Mouse (Mus musculus) 3134 (cell line): ENCODE data around the gene Abhd15.

Experiments used
- DNase-seq: peaks from one replicate; pipeline ENCODE4 v3.0.0-alpha.2; 2011; ENCODE audit warnings: low spot score; ENCODE audit not compliant: insufficient read length; ENCODE audit errors: extremely low read depth

Abhd15 gene

DNA sequence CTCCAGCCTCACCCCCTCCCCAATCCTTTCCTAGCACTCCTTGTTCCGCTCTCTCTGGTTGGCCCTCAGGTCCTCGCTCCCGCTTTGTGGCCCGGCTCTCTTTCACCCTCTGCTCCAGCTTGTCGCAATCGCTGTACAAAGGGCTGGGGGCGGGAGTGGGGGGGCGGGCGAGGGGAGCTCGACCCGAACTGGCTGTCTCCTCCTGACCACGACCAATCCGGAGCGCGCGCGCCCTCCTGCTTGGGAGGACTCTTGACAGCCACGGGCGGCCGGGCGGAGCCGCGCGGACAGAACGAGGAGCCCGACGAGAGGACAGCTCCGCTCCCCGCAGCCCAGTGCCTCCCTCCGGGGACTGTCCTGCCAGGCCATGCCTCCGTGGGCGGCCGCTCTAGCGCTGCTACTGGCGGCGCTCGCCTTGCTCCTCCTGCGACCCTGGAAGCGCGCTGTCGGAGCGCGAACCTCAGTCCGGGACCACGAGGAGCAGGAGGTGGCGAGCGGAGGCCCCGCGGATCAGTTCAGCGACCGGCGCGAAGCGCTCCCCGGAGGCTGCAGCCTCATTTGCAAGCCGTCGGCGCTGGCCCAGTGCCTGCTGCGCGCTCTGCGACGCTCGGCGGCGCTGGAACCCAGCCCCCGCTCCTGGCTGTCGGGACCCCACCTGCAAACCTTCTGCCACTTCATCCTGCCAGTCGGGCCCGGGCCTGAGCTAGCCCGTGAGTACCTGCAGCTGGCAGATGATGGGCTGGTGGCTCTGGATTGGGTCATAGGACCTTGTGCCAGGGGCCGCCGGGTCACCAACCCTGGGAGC lies at the start of gene Abhd15:
TSS of gene Abhd15 (plus strand) at position 290 of the 805 bp plus-strand sequence.
- DNase-seq = peak; percentile 79

DNA sequence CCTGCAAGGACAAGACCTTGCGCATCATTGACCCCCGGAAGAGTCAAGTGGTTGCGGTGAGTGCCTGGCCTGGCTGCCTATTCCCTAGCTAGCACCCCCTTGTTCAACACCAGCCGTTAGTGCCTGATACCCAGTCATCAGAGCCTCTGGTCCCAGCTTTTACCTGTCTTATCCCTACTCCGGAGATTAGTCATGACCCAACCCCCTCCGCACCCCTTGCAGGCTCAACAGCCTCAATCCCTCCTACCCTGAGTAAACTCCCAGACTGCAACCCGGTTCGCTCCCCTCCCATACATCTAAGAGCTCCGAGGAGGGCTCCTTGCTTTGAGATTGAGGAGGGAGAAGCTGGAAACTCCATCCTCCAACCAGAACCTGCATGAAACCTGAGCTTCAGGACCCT lies 48.4 kb upstream of the Abhd15 start:
- DNase-seq = no peak

DNA sequence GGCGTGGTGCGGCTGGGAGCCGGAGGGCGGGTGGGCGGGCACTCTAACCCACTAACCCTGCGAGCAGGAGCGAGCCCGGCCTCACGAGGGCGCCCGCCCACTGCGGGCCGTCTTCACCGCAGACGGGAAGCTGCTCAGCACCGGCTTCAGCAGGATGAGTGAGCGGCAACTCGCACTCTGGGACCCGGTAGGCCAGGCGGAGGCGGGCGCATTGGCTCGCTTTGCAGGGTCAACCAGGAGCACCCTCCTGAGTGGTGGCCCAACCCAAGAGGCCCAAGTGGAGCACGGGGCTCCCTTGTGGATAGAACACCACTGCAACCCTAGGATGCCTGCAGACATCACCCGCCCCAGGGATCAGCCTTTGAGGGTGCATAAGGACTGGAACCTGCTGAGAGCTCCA lies 47.8 kb upstream of the Abhd15 start:
- peak; percentile 73 for DNase-seq

DNA sequence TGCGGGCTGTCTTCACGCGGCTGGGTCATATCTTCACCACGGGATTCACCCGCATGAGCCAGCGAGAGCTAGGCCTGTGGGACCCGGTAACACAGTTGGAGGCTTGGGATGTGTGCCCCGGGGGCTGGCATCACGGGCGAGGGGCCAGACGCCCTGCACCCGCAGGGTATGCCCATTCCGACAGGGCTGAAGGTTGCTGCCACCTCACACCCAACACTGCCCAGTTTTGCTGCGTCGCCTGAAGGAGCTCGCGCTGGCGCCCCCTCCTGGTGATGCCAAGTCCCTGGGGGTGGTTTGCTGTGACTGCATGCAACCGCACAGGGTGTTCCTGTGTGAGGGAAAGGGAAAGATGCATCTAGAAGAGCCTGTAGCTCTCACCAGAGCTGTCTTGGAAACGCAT lies 47.1 kb upstream of the Abhd15 start:
- DNase-seq = peak; percentile 61

DNA sequence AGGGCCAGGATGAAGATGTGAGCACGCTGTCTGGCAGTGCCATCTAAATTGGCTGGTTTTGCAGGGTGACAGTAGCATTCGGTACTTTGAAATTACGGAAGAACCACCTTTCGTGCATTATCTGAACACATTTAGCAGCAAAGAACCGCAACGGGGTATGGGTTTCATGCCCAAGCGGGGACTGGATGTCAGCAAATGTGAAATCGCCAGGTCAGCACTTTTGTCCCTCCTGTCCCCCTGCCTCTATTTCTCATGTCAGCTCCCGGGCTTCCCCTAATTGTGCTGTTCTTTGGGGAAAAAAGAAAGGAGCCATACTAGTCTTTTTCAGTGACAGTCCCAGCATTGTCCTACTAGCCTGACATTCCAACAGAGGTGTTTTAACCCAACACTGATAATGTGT lies 46.5 kb upstream of the Abhd15 start:
- DNase-seq = no peak

DNA sequence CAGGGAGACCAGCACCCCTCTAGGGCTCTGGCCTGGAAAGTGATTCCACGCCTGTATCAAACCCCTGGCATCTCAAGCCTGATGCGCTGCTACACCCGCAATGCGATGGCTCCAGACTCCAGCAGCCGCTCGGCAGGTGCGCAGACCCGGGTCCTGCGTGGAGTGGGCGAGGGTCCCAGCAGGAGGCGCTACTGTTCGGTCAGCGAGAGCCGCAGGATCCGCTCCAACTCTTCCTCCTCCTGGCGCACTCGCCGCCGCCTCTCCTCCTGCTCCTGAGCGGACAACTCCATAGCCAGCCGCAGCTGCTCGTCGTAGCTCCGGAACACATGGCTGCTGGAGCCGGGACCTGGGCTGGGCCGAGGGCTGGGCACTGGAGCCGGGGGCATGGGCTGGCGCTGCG lies 43.5 kb upstream of the Abhd15 start:
- no peak for DNase-seq

DNA sequence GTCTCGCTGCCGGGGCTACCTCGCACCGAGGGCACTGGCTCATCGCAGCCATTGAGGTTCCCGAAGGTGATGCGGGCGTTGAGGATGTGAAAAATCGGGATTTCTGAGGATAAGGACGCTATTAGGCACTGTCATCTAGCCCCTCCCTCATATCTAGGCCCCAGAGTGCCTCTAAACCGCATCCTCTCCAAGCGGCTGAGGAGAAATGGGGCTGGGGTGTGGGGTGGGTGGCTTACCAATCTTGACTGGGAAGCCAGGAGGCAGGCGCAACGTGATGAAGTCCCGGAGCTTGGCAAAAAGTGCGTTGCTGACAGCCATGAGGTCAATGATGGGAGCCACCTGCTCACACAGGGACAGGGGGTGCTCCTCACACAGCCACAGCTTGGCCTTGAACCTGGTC lies 42.1 kb upstream of the Abhd15 start:
- no peak for DNase-seq

DNA sequence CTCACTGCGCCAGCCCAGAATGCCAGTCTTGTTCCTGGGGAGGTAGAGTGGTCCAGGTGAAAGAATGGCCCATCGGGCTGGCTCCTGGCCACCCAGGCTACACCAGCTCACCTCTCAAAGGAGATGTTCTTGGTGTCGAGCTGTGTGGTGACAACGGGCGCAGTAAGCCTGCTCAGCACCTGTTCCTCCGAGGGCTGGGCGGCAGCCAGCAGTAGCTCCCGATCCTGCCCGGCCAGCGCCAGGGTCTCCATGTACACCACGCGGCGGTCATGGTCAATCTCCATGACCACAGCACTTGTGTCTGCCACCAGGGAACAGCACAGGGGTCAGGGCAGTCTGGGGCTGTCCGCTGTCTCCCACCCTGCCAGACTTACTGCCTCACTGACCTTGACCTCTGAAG lies 38.7 kb upstream of the Abhd15 start:
- no peak for DNase-seq

DNA sequence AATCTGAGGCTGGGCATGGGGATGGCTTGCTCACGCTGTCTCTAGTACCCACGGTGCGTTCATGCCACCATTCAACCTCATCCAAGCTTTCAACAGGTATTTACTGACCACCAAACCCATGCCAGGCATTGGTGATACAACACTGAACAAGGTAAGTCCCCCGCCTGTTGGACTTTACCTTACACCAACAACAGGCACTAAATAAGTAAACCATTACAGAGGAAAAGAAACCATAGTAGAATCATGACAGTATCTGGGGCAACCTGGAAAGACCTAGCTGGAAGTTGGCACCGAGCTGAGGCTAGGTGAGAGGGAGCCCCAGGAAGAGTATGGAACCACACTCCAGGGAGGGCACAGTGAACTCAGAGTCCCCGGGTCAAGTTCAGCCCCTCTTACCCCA lies 38.0 kb upstream of the Abhd15 start:
- DNase-seq = no peak

DNA sequence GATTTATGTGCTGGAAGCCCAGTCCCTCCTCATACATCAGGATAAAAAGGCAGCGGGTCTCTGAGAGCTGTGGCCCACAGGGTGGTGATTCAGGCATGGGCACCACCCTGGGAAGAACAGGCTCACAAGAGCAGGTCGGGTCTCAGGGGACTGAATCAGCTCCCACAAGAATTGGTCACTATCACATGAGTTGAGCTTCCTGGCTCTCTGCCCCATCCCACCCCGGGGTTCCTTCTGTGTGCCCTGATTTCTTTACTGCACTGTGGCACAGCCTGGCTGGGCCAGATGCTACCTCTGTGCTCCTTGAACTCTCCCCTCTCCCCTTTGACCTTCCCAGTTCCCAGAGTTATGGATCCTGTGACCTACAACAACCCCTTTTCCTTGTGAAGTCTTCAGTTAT lies 31.9 kb upstream of the Abhd15 start:
- DNase-seq = peak; percentile 66

DNA sequence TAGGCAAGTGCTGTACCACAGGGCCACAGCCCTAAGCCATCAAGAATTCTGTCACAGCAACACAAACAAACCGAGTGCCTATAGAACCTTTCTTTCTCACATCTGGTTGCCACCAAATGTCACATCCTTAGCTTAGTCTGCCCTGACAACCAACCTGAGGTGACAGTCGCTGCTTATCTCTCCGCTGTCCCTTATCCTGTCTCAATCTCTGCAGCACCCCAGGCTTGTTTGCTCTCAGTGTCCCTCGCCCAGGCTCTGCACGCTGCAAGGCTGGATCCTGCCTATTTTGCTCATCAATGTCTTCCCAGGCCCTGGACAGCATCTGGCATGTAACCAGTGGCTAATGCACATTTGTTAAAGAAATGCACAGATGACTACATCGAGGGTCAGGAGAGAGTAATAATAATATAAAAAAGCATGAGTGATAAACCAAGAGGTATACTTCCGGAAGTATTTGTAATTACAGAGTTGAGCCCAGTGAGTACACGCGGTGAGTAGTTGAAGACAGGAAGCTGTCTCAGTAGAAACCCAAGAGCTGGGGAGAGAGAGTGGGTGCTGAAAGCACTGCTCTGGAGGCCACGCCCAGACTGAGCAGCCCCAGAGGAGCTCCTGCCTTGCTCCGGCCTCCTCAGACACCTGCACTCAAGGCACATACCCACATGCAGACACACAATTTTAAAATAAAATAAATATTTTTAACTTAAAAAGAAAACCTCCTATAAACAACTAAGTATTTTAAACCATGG lies 31.2 kb upstream of the Abhd15 start:
- peak; percentile 52 for DNase-seq

DNA sequence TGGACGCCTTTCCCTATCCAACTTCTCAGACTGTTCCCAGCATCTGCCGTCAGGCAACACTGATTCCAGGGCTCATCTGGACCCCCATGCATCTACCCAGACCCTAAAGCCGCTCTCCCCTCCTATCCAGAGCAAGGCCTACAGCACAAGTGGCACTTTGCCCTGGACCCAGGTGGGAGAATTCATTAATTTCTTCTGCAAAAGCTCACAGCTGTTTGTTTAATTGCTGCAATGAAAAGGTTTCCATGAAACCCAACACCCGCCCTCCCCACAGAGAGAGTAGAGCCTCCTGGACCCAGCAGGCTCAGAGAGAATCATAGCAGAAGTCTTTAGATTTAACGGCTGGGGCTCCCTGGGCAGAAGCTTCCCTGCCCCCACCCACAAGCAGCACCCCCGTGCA lies 29.7 kb upstream of the Abhd15 start:
- DNase-seq = no peak

DNA sequence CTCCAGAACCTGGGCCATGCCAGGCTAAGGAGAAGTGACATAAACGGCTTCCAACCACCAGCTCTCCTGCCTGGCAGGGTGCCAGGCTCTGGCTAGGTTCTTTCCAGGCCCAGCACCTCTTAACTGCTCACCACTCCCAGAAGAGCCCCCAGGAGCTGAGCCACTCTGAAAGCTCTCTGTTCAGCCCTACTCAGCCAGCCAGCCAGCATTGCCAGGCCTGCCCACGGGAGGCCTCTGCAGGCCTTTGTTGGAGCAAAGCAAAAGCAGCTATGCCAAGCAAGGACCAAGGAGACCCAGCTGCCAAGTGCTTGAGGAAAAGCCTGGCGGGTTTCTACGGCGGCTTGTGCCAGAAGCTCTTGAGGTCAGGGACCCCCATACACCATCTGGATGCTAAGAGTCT lies 28.1 kb upstream of the Abhd15 start:
- DNase-seq = no peak

DNA sequence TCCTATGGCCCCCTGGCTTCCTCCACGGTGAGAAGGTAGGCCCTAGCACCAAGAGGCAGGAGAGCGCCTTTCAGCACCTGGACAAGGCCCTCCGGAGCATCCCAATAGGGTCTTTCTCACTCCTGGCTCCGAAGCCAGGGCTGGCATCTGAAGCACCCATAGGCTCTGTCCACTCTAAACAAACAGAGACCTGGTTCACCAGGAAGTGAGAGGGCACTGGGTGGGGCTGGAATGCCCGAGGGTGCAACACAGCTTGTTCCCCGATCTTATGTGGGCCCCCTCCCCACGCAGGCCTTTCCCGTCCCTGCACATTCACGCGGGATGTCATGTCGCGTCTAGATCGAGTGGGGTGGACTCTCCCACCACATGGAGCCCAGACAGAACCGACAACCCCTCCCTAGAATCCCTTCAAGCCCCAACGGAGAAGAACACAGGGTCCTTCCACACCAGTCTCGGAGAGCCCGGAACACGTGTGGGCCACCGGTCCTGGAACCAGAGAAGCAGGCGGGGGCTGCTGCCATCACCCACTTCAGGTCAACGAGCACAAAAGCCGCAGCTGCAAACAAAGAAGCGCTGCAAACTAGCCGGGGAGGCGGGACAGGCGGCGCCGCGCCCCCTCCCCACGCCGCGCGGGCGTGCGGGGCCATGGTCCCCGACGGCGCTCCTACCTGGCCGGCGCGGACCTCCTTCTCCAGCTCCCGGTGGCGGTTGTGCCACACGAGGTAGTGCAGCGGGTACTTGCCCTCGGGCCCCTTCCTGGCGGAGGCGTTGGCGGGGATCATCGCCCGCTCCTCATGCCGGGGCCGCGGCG lies 25.9 kb upstream of the Abhd15 start:
- peak; percentile 63 for DNase-seq

DNA sequence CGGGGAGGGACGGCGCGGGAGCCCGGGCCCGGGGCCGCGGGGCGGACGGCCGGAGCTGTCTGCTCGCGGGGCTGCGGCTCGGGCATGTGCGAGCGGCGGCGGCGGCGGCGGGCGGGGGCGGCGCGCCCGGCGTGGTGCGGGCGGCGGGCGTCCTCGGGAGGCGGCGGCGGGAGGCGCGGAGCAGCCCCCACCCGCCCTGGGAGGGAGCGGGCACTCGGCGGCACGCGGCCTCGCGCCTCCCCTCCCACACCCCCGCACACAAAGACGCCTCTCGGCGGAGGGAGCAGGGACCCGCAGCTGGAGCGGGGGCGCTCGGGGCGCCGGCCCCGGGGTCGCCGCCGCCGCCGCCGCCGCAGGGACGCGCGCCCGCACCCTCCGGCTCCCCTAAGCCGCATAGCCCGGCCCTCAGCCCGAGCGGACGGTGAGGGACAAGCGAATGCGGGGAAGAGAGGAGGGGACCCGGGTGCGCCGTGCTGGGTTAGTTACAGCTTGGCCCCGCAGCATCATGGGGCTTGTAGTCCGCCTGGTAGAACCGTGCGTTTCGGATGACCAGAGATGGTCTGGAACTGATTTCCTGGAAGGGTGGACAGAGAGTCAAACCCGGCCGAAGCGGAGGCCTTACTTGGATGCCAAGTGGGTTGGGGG lies 25.2 kb upstream of the Abhd15 start, which contains the start of gene Ankrd13b:
TSS of gene Ankrd13b (minus strand) at position 88 of the 645 bp plus-strand sequence.
- peak; percentile 61 for DNase-seq

DNA sequence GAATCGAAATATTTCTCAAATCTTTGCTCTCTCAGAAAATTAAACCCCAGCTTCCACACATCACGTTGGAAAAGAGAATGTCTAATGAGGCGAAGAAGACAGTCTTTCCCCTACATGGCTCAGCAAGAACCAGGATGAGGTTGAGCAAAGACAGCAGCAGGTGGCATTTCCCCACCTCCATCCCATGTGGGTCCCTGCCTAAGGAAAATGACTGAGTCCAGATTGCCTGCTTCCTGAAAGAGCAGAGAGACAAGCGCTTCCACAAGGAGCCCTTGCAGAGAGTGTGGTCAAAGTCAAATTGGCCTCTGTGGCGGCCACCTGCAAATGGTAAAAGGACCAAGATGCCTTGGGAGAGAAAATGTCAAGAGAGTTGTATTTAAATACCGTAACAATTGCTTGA lies 24.5 kb upstream of the Abhd15 start:
- no peak for DNase-seq

DNA sequence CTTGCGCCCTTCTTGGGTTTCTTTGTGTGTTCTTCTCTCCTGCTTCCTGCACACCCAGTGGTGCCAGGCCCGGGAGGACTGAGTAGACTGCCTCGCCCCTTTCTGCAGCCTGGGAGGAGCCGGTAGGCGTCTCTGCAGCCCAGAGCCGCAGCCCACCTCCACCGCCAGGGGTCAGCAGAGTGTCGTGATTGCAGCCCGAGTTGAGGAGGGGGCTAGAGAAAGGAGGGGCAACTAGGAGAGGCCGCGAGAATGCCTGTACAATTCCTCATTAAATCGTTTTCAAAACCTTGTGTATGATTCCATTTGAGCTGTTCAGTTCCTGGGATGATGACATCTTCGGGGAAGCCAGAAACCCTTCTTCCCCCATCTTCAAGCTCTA lies 23.8 kb upstream of the Abhd15 start:
- peak; percentile 87 for DNase-seq

DNA sequence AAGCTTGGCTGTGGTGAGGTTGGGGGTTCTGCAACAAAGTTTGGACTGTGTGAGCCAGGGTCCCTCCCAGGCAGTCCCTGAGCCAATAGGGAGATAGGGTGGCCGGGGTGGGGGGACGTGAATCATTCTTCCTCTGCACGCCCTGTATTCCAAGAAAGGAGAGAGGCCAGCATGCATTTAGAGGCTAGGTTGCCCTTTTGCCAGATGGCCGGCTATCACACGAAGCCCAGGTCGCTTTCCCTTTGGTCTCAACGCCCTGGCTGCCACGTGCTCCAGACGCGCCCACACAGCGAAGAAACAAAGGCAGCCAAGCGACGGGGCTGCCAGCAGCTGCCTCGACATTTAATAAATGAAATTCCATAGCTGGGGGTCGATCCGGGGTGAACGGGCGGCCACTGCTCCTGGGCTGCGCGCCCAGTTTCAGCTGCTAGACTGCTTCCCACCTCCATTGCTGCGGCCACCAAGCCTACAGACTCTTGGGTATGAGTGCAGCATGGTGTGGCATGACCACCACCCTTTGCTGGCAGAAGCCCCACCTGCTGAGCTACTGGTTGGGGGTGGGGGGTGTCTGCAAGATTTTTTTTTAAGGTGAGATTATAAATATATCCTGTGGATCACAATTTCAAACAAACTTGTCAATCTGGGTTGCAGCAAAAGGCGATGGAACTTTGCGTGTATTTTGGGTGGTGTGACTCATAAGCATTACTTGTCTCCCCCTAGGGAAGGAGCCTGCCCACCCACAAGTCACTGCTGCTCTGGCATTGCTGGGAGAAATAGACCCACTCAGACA lies 23.2 kb upstream of the Abhd15 start:
- DNase-seq = peak; percentile 83

DNA sequence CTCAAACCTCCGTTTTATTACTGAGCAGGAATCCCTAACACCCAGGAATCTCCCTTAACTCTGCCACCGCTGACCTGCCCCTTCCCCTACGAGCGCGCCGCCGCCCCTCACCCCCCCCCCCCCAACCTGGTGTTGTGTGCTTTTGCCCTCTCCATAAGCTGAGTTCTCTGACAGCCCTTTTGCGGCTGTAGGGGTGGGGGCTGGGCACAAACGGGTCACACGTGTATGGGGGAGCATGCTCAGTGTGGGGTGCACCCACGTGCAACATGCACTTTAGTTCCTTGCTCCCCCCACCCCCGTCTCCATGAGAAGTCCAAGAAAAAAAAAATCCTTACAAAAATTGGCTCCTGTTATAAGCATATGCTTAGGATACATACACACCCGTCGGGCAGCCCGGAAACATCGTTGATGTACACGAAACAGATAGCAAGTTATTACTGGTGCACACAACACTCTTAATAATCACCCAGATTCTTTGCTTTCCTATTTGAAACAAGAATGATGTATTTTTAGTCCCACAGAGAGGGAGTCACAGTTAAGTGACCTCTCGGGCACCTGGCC lies 22.5 kb upstream of the Abhd15 start:
- peak; percentile 61 for DNase-seq

DNA sequence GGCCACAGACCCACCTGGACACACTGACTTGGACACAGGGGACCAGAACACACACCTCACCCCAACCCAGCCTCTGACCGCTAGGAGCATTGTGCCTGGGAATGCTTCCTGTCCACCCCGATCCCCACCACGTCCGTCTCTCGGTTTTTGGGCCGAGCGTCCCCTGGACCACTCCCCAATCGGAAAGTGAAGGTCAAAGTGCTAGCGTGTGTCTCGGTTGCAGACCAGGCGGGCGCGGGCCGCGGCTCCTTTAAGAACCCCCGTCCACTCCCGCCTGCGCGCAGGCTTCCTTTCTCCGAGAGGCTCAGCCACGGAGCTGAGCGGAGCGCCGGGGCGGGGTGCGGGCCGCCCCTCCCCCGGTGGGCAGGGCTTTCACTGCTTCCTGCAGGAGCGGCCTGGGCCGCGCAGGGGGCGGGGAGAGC lies 22.0 kb upstream of the Abhd15 start:
- DNase-seq = peak; percentile 98
